Mouse (Mus musculus): ENCODE data around the gene Ackr1. TPM values are rescaled to one million over a fixed set of nuclear protein-coding genes. Genes with fewer than 3 reads are reported as not detected.

The Ackr1 gene
- total RNA-seq, 1 experiment from 2014 or later = not detected

DNA sequence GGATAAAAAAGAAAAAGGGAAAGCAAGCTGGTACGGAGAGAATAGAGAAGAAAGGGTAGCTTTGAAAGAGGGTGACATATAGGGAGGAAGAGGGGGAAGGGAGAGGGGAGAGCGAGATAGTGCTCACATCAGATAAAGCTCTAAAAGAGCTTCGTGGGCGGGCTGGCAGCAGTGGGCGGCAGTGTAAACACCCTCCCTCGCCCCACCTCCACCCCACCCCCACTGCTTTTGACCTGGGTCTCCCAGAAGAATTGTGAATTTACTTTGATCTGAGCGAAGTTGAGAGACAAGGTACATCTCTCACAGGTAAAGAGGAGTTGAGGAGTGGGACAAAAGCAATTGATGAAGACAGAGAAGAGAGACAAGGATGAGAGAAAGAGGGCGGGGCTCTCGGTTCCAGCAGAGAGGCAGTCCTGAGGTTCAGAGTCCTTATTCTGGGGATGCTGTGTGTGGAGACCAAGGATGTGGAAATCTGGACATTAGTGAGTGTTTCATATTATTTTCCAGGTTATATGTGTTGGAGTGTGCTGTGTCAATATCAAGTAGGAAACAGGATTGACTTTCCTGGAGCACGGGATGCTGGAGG lies 16.9 kb upstream of the Ackr1 start, which contains the start of gene Aim2:
Gene Aim2 (plus strand): TSS at position 508 of the 586 bp plus-strand sequence.
- no peak for ATAC-seq (ENCODE audit: extremely low read depth, insufficient number of reproducible peaks, low FRiP score, poor library complexity, severe bottlenecking)

DNA sequence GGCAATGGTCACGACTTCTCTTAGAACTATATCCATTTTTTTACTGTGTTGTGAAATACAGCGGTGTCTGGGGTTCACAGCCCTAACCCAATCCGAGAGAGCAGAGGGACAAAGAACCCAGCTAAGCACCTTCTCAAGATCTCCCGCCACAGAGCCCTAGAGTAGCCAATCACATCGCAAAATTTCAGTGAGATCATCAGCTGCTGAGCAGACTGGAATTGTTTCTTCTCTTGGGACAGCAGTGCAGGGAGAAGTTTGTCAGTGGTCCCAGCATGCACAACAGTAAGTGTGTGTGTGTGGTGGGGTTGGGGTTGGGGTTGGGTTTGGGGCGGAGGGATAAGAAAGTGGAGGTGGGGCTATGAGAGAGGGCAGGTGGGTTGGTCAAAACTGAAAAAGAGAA lies 16.4 kb upstream of the Ackr1 start:
- peak; percentile 47; the same call in 1 of the 2 replicates for ATAC-seq (ENCODE audit: extremely low read depth, insufficient number of reproducible peaks, low FRiP score, poor library complexity, severe bottlenecking)

DNA sequence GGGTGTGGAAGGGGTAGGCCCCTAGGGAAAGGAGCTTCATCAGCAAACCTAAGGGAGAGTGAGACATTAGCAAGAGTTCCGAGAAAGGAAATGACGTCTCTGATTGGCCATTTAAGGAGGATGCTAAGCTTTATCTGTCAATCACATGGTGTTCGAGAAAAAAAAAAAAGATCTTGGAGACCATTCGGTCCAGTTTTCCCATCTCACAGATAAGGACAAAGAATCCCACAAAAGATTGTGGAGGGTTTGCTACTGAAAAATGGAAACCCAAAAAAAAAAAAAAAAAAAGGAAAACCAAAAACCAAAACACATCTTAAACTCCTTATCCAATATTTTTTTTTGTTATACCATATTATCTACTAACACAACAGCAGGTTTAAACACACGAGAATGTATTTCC lies 15.6 kb upstream of the Ackr1 start:
- no peak for ATAC-seq (ENCODE audit: extremely low read depth, insufficient number of reproducible peaks, low FRiP score, poor library complexity, severe bottlenecking)

DNA sequence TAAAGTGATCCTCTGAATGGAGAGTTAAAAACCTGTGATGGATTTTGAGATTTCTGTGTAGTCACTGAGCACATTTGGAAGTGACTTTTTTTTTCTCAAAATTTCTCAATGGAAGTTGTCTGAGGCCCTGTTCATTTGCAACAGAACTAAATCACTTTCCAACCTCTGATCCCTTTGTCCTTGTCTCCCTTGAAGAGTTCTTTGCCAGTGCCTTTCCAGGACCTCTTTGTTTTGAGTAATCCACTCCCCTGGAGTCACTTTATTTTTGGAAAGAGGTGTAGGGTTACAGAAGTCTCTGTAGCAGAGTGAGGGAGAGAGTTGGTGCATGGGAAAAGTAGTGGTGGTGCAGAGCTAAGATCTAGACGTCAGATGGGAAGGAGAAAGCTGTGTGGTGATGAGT lies 15.0 kb upstream of the Ackr1 start:
- no peak for ATAC-seq (ENCODE audit: extremely low read depth, insufficient number of reproducible peaks, low FRiP score, poor library complexity, severe bottlenecking)

DNA sequence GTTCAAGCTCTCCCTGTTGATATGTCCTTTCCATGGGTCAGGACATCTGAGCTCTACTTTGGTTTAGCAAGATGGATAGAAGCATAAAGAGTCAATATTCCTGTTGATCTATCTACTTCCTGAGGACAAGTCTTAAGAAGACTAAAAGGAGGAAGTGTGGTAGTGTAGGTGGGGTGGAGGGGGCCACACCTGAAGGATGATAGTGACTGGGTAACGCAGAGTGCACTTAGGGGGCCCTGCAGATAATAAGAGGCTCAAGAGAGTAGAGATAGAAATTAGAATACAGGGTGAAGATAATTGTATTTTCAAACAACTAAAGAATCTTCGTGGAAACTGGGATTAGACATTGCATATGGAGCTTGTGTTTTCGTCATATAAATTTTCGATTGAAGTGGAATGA lies 11.6 kb upstream of the Ackr1 start:
- ATAC-seq (ENCODE audit: extremely low read depth, insufficient number of reproducible peaks, low FRiP score, poor library complexity, severe bottlenecking) = no peak

DNA sequence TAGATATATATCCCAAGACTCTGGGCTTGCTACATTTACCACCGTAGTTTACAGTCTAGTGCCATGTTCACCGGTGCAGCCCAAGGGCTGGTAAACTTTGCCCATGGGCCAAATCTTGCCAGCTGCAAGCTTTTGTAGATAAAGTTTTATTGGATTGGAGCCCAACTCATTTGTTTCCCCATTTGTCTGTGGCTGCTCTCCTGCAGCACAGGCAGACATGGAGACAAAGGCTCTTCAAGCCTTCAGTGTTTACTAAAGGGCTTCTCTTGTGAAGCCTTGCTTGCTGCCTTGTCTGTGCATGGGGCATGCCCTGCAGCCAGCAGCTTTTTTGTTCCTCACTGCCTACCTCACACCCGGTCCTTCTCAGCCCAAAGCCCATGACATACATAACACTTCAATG lies 10.4 kb upstream of the Ackr1 start:
- no peak for ATAC-seq (ENCODE audit: extremely low read depth, insufficient number of reproducible peaks, low FRiP score, poor library complexity, severe bottlenecking)

DNA sequence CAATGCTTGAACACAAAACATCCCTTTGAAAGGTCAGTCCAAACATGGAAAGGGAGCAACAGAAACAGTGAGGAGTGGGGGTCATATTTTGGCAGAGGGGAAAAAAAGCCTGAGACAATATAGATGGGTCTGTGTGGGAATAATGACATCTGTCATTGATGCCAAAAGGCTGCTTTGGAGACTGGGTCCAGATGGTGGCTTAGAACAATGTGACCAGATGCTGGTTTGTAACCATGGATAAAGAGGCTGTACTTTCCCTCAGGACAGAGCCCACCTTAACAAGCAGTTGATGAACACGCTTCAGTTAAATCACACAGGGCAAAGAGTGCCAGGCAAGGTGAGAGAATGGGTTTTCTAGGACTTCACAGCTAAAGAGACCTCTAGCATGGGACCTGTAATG lies 8.9 kb upstream of the Ackr1 start:
- no peak for ATAC-seq (ENCODE audit: extremely low read depth, insufficient number of reproducible peaks, low FRiP score, poor library complexity, severe bottlenecking)

DNA sequence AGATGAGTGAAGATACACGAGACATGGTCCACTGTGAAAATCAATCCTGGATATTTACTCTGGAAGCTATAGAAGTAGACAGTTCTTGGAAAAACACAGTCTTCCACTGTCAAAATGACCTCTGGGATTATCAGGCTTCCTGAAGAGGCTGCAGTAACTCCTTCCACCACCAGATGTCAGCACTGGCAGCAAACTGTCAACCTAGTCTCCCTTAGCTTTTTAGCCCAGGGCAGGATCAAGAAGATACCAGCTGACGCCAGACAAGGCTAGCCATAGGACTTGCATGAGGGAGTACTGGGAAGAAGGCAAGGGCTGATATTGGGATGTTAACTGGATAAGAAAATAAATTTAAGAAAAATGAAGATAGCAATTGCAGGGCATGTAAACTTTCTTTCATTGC lies 6.0 kb upstream of the Ackr1 start:
- peak; percentile 84 for ATAC-seq (ENCODE audit: extremely low read depth, insufficient number of reproducible peaks, low FRiP score, poor library complexity, severe bottlenecking)

DNA sequence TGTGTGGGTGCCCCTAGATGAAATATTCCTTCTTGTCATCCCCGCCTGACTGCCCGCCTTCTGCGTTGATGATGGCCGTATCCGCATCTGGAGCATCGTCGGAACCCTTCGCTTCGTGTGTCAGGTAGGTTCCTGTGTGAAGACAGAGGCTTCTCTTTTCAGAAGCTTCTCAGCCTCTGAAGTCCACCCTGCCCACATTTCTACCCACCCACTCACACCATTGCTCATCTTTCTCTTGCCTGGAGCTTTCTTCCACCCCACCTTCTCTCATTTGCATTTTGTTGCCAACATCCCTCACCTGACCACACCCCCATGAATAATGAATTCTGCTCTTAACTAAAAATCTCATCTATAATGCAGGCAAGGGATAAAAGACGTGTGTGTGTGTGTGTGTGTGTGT lies 3.5 kb upstream of the Ackr1 start:
- no peak for ATAC-seq (ENCODE audit: extremely low read depth, insufficient number of reproducible peaks, low FRiP score, poor library complexity, severe bottlenecking)

DNA sequence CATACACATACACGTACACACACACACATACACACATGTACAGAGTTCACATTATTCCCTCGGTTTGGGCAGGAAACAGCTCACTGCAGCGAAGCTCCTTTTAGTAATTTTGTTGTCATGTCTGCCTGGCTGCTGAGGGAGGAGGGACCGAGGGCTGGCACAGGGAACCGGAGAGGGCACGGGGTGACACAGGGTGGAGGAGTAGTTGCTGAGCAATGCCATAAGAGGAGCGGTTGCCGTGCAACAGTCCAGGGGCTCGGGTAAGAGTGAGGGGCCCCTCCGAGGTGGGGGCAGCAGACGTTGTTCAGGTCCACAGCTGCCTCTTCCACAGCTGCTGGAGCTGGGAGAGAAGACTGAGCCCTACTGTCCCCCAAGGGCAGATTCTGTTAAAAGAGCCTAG lies 2.4 kb upstream of the Ackr1 start:
- ATAC-seq (ENCODE audit: extremely low read depth, insufficient number of reproducible peaks, low FRiP score, poor library complexity, severe bottlenecking) = no peak

DNA sequence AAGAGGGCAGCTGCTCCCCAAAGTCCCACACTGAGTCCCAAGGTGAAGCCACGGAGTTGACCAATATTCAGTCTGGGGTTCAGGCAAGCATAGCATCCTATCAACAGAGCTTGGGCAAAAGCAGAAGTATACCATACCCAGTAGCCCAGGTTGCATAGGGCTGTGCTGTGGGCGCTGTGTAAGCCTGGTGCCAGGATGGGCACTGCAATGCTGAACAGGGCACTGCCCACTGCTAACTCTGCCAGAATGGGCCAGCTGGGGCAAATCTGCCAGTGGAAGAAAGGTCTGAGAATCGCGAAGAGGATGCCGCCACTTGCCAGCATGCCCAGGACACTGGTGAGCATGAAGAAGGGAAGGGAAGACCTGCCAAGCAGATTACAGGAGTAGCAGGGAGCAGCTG lies 1.1 kb downstream of the Ackr1 start:
- ATAC-seq (ENCODE audit: extremely low read depth, insufficient number of reproducible peaks, low FRiP score, poor library complexity, severe bottlenecking) = no peak

DNA sequence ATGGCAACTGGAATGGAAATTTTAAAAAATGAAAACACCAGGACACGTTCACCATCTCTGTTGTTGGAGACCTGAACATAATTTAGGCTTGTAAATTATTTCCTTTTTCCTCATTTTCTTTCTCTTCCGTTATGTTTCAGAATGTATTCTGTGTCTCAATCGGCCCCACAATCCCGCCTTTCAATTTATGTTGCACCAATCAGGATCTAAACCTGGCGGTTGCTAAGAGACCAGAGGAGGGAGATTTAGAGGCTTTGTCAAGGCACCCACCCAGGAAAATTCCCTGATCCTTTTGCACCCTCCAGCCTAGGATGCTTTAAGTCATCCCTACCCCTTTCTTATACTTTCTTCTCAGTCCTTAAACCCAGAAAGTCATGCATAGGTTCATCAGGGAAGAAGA lies 3.8 kb downstream of the Ackr1 start:
- no peak for ATAC-seq (ENCODE audit: extremely low read depth, insufficient number of reproducible peaks, low FRiP score, poor library complexity, severe bottlenecking)

DNA sequence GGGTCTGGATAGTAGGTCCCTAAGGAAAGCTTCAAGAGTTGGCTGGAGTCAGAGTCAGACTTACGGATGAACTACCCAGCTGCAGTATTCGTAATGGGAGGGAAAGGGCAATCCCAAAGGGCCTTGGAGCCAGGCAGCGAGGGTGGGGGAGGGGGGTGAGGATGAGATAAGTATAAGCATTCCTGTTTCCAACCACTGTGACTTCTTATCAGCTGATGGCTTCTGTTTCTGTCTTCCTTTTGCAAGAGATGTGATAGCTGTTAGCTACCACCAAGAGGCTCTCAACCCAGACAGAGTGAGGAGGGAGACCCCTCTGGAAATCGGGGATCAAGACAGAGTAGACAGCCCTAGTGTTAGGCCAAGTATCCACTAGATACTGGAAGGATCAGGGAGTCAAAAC lies 4.4 kb downstream of the Ackr1 start:
- ATAC-seq (ENCODE audit: extremely low read depth, insufficient number of reproducible peaks, low FRiP score, poor library complexity, severe bottlenecking) = no peak

DNA sequence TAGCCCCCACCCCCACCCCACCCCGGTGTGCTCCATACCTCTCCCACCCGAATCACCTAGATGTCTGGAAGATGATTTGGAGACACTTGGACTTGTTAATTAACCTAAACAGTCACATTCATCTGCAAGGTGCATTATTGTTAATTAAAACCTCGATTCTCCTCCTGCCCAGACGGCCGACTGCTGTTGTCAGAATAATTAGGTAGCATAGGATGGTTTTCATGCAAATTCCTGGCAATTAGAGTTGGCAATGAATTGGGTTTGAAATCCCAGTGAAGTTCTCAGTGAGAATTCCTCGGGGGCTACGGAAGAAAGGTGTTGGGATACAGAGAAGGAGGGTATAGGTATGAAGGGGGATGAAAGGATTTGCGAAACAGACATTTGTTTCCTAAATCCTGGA lies 5.1 kb downstream of the Ackr1 start:
- ATAC-seq (ENCODE audit: extremely low read depth, insufficient number of reproducible peaks, low FRiP score, poor library complexity, severe bottlenecking) = no peak

DNA sequence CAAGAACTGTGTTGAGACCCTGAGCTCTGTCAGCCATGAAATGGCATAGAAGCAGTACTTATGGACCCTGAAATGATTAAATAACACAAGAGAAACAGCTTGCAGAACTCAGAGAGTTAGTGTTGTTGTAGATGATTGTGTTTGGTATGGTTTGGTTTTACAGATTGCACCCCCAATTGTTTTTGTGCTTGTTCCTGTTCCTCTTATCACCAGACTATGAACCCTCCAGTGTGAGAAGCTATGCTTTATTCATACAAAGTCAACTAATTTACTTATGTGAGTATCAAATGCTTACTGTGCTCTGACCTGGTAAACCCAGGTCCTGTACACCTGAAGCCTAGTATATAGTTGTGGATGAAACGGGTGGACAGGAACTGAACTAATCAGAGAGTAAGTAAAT lies 7.0 kb downstream of the Ackr1 start:
- no peak for ATAC-seq (ENCODE audit: extremely low read depth, insufficient number of reproducible peaks, low FRiP score, poor library complexity, severe bottlenecking)

DNA sequence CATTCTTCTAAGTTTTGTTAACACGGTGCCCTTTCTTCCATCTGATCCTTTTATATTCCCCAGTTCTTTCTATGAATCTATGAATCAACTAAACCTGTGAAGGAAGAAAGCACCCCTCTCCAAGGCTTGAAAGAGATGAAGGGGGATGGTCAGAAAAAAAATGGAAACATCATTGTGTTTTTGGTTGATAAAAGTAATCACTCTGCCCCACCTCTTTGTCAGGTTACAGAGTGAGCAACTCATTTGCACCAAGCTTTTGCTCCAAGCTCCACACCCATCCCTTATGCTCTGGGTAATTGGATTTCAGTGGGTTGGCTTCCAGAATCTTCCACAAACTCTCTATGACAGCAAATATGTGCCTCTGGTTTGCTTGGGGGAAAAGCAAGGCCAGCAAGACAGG lies 8.2 kb downstream of the Ackr1 start:
- no peak for ATAC-seq (ENCODE audit: extremely low read depth, insufficient number of reproducible peaks, low FRiP score, poor library complexity, severe bottlenecking)

DNA sequence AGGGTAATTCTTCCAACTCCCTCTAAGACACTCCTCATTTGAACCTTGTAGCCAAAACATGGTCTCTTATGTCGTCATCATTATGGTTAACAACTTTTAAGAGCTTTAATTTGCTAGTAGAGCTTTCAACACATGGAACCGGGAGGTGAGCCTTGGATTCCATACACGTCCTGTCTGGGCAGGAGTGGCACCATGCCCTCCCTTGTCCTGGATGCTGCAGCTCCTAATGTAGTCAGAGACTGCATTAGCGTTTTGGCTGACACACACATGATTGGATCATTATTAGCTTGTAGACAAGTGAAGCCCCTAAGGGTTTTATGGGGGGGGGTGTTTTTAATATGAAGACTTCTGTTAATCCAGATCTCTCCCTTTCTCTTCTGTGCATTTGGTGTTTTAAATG lies 8.6 kb downstream of the Ackr1 start:
- no peak for ATAC-seq (ENCODE audit: extremely low read depth, insufficient number of reproducible peaks, low FRiP score, poor library complexity, severe bottlenecking)

DNA sequence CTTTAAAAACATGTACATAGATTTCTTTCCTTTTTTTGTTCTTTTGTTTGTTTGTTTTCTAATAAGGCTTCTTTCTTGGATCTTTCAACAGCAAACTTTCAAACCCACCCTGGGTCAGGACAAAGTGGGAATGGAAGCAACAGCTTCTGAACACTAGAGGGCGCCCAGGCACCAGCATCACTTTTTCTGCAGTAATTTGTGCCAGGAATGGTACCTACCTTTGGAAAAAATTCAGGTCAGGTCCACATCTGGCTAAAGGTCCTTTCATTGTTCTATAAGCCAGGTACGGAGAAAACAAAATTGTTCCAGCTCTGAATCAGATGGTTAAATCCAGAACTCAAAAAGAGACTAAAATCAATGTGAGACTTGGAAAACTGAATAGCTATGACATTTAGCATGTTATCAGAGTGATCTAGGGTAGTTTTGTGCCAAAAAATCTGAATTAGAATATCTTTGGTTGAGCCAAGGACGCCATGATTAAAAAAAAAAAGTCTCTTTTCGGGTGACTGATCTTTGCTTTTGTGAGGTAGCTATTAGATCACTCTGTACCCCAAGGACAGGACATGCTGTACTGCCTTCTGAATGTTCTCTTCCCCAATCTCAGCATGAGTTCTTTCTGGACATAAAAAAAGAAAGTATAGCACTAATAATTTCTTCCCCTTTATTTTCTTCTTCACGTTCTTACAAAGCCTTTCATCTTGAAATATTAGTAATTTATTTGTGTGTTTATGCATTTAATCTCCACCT lies 9.5 kb downstream of the Ackr1 start:
- ATAC-seq (ENCODE audit: extremely low read depth, insufficient number of reproducible peaks, low FRiP score, poor library complexity, severe bottlenecking) = no peak

DNA sequence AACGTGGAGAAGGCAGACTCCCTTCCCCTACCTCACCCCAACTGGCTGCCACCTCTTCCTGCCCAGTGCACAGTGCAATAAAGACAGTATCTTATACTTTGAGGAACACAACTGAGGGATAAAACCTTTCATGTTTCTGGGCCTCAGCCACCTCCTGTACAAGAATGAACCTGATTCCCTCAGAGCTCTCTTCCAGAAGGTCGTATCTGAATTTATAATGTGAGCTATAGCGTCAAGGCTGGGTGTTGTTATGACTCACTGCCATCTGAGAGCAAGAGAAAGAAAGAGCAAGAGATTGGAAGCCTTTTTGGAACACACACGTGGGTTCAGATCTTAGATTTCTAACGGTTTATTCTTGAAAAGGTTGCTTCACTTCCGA lies 11.3 kb downstream of the Ackr1 start:
- ATAC-seq (ENCODE audit: extremely low read depth, insufficient number of reproducible peaks, low FRiP score, poor library complexity, severe bottlenecking) = no peak

DNA sequence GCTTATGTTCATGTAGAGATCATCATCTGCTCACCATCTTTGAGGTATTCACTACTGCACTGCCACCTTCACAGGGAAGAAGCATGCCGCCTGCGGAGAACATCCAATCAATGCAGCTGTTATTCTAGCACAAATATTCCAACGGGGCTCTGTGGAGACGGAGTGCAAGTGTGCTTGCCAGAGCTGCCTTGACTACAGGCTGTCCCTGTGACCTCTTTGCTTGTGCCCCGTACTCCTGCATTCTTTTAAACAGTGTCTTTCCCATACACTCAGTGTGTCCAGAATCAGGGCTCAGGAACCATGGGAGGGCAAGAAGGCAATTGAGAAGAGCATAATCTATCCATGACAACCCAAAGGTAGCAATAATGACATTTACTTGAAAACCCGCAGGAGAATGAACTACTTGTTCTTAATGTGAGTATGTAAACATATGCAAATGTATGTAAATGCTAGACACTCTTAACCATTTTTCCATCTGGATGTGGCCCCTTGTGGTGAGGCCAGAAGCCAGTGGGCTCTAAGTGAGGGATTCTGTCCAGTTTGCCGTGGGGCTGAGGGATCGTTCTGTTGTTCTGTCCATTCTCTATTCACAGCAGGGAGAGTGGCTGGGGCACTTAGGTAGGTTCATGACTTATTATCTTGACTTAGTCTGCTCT lies 11.8 kb downstream of the Ackr1 start:
- ATAC-seq (ENCODE audit: extremely low read depth, insufficient number of reproducible peaks, low FRiP score, poor library complexity, severe bottlenecking) = no peak
